9 mouse cellular contexts compared by ENCODE assay signal in genomic region chr15:86188186-86188585, GRCm38 (mm10). TPM values are rescaled to one million over a fixed set of nuclear protein-coding genes. Genes with fewer than 3 reads are reported as not detected.
DNase-seq lines count a peak whose midpoint lies in the region; ATAC-seq and TF ChIP-seq lines count a peak whose summit lies in the region.
"Had no signal": no experiment of that assay in that cellular context is flagged by ENCODE, and none has a peak within 500 bp of the region (broad histone marks: within the 10 kb centered on the region; RNA-seq: fewer than 3 reads in every experiment).

No protein-coding gene starts in this region.

- no peaks in the 10 kb centered on the region for H3K27me3 ChIP-seq in forebrain, embryonic 13.5 days
- H3K27me3 ChIP-seq: embryonic facial prominence, embryonic 13.5 days had no signal

- no peak overlapping the region for H3K4me3 ChIP-seq in forebrain, embryonic 13.5 days
- no peak overlapping the region for H3K4me3 ChIP-seq in olfactory bulb, adult 2 months (ENCODE audit: insufficient read depth, low read depth, low read length)
- H3K4me3 ChIP-seq: embryonic facial prominence, embryonic 13.5 days had no signal

- H3K9me3 ChIP-seq in forebrain, embryonic 13.5 days (replicated peaks): no peaks in the 10 kb centered on the region
- H3K9me3 ChIP-seq: embryonic facial prominence, embryonic 13.5 days had no signal

- ATAC-seq in forebrain, embryonic 13.5 days: no peak
- ATAC-seq in activated CD4-positive, CD25-positive, alpha-beta regulatory T cell, adult 4 months: no peak

- peaks cover 39% of the 10 kb centered on the region for H3K4me1 ChIP-seq in forebrain, embryonic 13.5 days
- peaks cover 37% of the 10 kb centered on the region for H3K4me1 ChIP-seq in olfactory bulb, adult 2 months (ENCODE audit: control insufficient read depth, insufficient read depth, low read length)

- no peaks in the 10 kb centered on the region for H3K36me3 ChIP-seq in forebrain, embryonic 13.5 days (ENCODE audit: poor library complexity, severe bottlenecking)
- H3K36me3 ChIP-seq: embryonic facial prominence, embryonic 13.5 days had no signal

- H3K9ac ChIP-seq in forebrain, embryonic 13.5 days: peak overlapping the region; percentile 43; the same call in 1 of the 2 replicates
- H3K9ac ChIP-seq: embryonic facial prominence, embryonic 13.5 days had no signal

- H3K4me2 ChIP-seq in forebrain, embryonic 13.5 days: no peak overlapping the region
- H3K4me2 ChIP-seq: embryonic facial prominence, embryonic 13.5 days had no signal

- no peak for TF ChIP-seq CTCF in olfactory bulb, adult 2 months (IDR thresholded peaks at IDR 0.05; ENCODE audit: insufficient read depth, low read depth, low read length)

- peak; percentile 97 for DNase-seq in heart, adult 11 months
- no peak for DNase-seq in heart, postnatal 4 days
- DNase-seq in Muller cell, postnatal 12 days (ENCODE audit: inconsistent ontology term): peak; percentile 81
- DNase-seq in kidney, adult 11 months: peak; percentile 63
- no peak for DNase-seq in T-cell, adult 2 months (ENCODE audit: low spot score)

- H3K27ac ChIP-seq in forebrain, embryonic 13.5 days: peak overlapping the region; percentile 54
- H3K27ac ChIP-seq in olfactory bulb, adult 2 months (ENCODE audit: insufficient read depth, low read depth, low read length): peak overlapping the region; percentile 78
- H3K27ac ChIP-seq: embryonic facial prominence, embryonic 13.5 days had no signal

- 27% methylated on average over 5 of the region's 5 CpGs for WGBS in forebrain, embryonic 13.5 days
- WGBS in olfactory bulb, adult 2 months: 43% methylated on average over 5 of the region's 5 CpGs

- TF ChIP-seq POLR2A in olfactory bulb, adult 2 months (IDR thresholded peaks at IDR 0.05; ENCODE audit: insufficient read depth, low read depth, low read length): no peak

RNA-seq across cellular contexts. Expression of gene Cerk, which starts 2.2 kb away (rescaled TPM):
- total RNA-seq in heart, postnatal 4 days (2021): 10 to 100 TPM; 39.1 to 40.2 TPM
- polyA plus RNA-seq in forebrain, embryonic 13.5 days (2015; fragmentation: Nextera tagmentation; extraction: Ambion mirVana): 19.0 and 20.0 TPM in 2 replicates
- polyA plus RNA-seq in olfactory bulb, adult 2 months (2012; ENCODE audit: insufficient read depth, insufficient read length, low replicate concordance, missing spikeins): 113 TPM in 1 of 2 replicates, not detected in the other
- polyA plus RNA-seq in activated CD4-positive, CD25-positive, alpha-beta regulatory T cell, adult 4 months (2017; shearing (Covaris generic)): 1 to 10 TPM; 5.1 to 5.7 TPM

RNA-seq across cellular contexts. Expression of gene Tbc1d22a, which starts 26.1 kb away (rescaled TPM):
- total RNA-seq in heart, postnatal 4 days (2021): 10 to 100 TPM; 16.5 to 20.6 TPM
- polyA plus RNA-seq in forebrain, embryonic 13.5 days (2015; fragmentation: Nextera tagmentation; extraction: Ambion mirVana): 10.1 and 10.7 TPM in 2 replicates
- polyA plus RNA-seq in olfactory bulb, adult 2 months (2012; ENCODE audit: insufficient read depth, insufficient read length, low replicate concordance, missing spikeins): not detected in 2 replicates
- 10 to 100 TPM; 10.6 to 13.1 TPM for polyA plus RNA-seq in activated CD4-positive, CD25-positive, alpha-beta regulatory T cell, adult 4 months (2017; shearing (Covaris generic))

Comparison
In these comparisons a context has a peak if more than half of its experiments do, and no peak if none do; other contexts are left out.
1. DNase-seq: peak in heart, adult 11 months (single experiment), Muller cell, postnatal 12 days (single experiment) and kidney, adult 11 months (single experiment); none in heart, postnatal 4 days (single experiment) and T-cell, adult 2 months (single experiment).